Comparison of ENCODE assay signal across 13 mouse cellular contexts in the genomic region with DNA sequence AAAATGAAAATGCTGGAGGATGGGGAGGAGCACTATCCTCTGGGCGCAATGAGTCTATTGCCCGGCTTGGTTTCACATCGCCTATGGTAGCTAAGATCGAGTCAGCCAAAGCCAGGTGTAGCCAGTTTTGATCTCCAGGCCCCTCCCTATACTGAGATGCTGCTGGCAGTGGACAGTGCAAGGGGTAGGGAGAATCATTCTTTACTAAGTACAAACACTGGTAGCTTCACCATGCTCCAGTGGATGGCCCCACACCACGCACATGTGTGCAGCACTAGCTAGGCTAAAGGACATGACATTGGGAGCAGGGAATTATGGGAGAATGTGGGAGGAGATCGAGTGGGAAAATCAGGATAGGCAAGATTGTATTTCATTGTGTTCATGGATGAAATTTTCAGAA. TPM values are rescaled to one million over a fixed set of nuclear protein-coding genes. Genes with fewer than 3 reads are reported as not detected.
A peak's percentile ranks its signal among the peaks of the same experiment; 100 is the strongest.
DNase-seq lines count a peak whose midpoint lies in the region; ATAC-seq lines count a peak whose summit lies in the region.
"Had no signal": no experiment of that assay in that cellular context is flagged by ENCODE, and none has a peak within 500 bp of the region (broad histone marks: within the 10 kb centered on the region; RNA-seq: fewer than 3 reads in every experiment).

No protein-coding gene starts in this region.

- no peak overlapping the region for H3K4me3 ChIP-seq in kidney, embryonic 16.5 days (ENCODE audit: low read length)
- H3K4me3 ChIP-seq in forebrain, embryonic 13.5 days, result no peak overlapping the region
- H3K4me3 ChIP-seq in limb, embryonic 13.5 days, result no peak overlapping the region
- no peak overlapping the region for H3K4me3 ChIP-seq in neural tube, embryonic 13.5 days
- H3K4me3 ChIP-seq: heart, adult 2 months had no signal

- peak; percentile 20; the same call in 1 of the 2 replicates for ATAC-seq in kidney, embryonic 16.5 days (ENCODE audit: low FRiP score, low TSS enrichment)
- ATAC-seq in forebrain, embryonic 13.5 days, result peak; percentile 11; the same call in 1 of the 2 replicates
- ATAC-seq in limb, embryonic 13.5 days (ENCODE audit: low FRiP score, low read depth), result peak; percentile 41; the same call in 1 of the 2 replicates
- ATAC-seq in neural tube, embryonic 13.5 days (ENCODE audit: low read depth), result no peak

- H3K27me3 ChIP-seq in kidney, embryonic 16.5 days (ENCODE audit: insufficient read depth, low read length), result no peaks in the 10 kb centered on the region
- no peaks in the 10 kb centered on the region for H3K27me3 ChIP-seq in forebrain, embryonic 13.5 days
- H3K27me3 ChIP-seq in limb, embryonic 13.5 days, result no peaks in the 10 kb centered on the region
- no peaks in the 10 kb centered on the region for H3K27me3 ChIP-seq in neural tube, embryonic 13.5 days

- H3K9me3 ChIP-seq in kidney, embryonic 16.5 days (ENCODE audit: low read length), result no peaks in the 10 kb centered on the region
- no peaks in the 10 kb centered on the region for H3K9me3 ChIP-seq in forebrain, embryonic 13.5 days (replicated peaks)
- H3K9me3 ChIP-seq in limb, embryonic 13.5 days, result no peaks in the 10 kb centered on the region
- H3K9me3 ChIP-seq in neural tube, embryonic 13.5 days, result no peaks in the 10 kb centered on the region

- no peak overlapping the region for H3K9ac ChIP-seq in kidney, embryonic 16.5 days (replicated peaks; ENCODE audit: low read length)
- no peak overlapping the region for H3K9ac ChIP-seq in forebrain, embryonic 13.5 days
- H3K9ac ChIP-seq in limb, embryonic 13.5 days, result no peak overlapping the region
- no peak overlapping the region for H3K9ac ChIP-seq in neural tube, embryonic 13.5 days
- H3K9ac ChIP-seq: lung, embryonic 14.5 days had no signal

- H3K4me1 ChIP-seq in kidney, embryonic 16.5 days (ENCODE audit: insufficient read depth, low read length), result peaks cover 9% of the 10 kb centered on the region; the same call in 1 of the 2 replicates
- peaks cover 54% of the 10 kb centered on the region for H3K4me1 ChIP-seq in forebrain, embryonic 13.5 days
- peaks cover 39% of the 10 kb centered on the region for H3K4me1 ChIP-seq in limb, embryonic 13.5 days
- H3K4me1 ChIP-seq in neural tube, embryonic 13.5 days (replicated peaks), result peaks cover 77% of the 10 kb centered on the region

- H3K36me3 ChIP-seq in kidney, embryonic 16.5 days (ENCODE audit: insufficient read depth, low read length), result no peaks in the 10 kb centered on the region
- no peaks in the 10 kb centered on the region for H3K36me3 ChIP-seq in forebrain, embryonic 13.5 days (ENCODE audit: poor library complexity, severe bottlenecking)
- no peaks in the 10 kb centered on the region for H3K36me3 ChIP-seq in limb, embryonic 13.5 days
- H3K36me3 ChIP-seq in neural tube, embryonic 13.5 days, result no peaks in the 10 kb centered on the region

- 74% methylated on average over 6 of the region's 6 CpGs for WGBS in kidney, embryonic 16.5 days
- 58% methylated on average over 6 of the region's 6 CpGs for WGBS in forebrain, embryonic 13.5 days
- WGBS in limb, embryonic 13.5 days, result 66% methylated on average over 6 of the region's 6 CpGs
- 62% methylated on average over 6 of the region's 6 CpGs for WGBS in neural tube, embryonic 13.5 days

- H3K27ac ChIP-seq in kidney, embryonic 16.5 days (ENCODE audit: low read length), result no peak overlapping the region
- peak overlapping the region; percentile 65 for H3K27ac ChIP-seq in forebrain, embryonic 13.5 days
- H3K27ac ChIP-seq in limb, embryonic 13.5 days, result 0 out of 2 replicates have a peak overlapping the region, but pooled peaks have one; percentile 23
- peak overlapping the region; percentile 80 for H3K27ac ChIP-seq in neural tube, embryonic 13.5 days (replicated peaks)
- H3K27ac ChIP-seq: heart, adult 2 months had no signal

- no peak overlapping the region for H3K4me2 ChIP-seq in kidney, embryonic 16.5 days (replicated peaks; ENCODE audit: low read depth, low read length)
- H3K4me2 ChIP-seq in forebrain, embryonic 13.5 days, result no peak overlapping the region
- H3K4me2 ChIP-seq in limb, embryonic 13.5 days (replicated peaks), result no peak overlapping the region
- H3K4me2 ChIP-seq in neural tube, embryonic 13.5 days, result no peak overlapping the region
- H3K4me2 ChIP-seq: lung, embryonic 14.5 days had no signal

- no peak for DNase-seq in kidney, postnatal 4 days
- no peak for DNase-seq in cerebellum, postnatal 25 days
- DNase-seq in cerebellum, adult 9-10 months, result no peak
- DNase-seq: adrenal gland, postnatal 36 days; cerebellum, adult 18-20 months; heart, adult 2 months; lung, embryonic 14.5 days; spleen, adult 18-20 months had no signal

RNA-seq across cellular contexts. Expression of gene Gm21954, which starts 53.2 kb away (rescaled TPM):
- polyA plus RNA-seq in kidney, embryonic 16.5 days (2015; fragmentation: Nextera tagmentation; extraction: Ambion mirVana), result not detected in 2 replicates
- polyA plus RNA-seq in forebrain, embryonic 13.5 days (2015; fragmentation: Nextera tagmentation; extraction: Ambion mirVana), result not detected in 2 replicates
- not detected in 2 replicates for polyA plus RNA-seq in limb, embryonic 13.5 days (2015; fragmentation: Nextera tagmentation; extraction: Ambion mirVana)
- polyA plus RNA-seq in neural tube, embryonic 13.5 days (2015; fragmentation: Nextera tagmentation; extraction: Ambion mirVana), result not detected in 2 replicates
- polyA plus RNA-seq: heart, adult 2 months; inflammation-experienced regulatory T-cells, adult 6 months; lung, embryonic 14.5 days had no signal
